Mouse (Mus musculus) c-Kit-negative CD71-positive TER-119-positive erythroid progenitor cells, embryonic 14.5 days (primary cell): ENCODE measurements around the gene Nr1i3.

Experiments used
- DNase-seq: peaks from one replicate; pipeline ENCODE4 v3.0.0-alpha.2; 2013; ENCODE audit warnings: low read depth, low spot score

The Nr1i3 gene

GRCm38 (mm10) chr1:171213801-171214496, at the start of gene Nr1i3:
Gene Nr1i3, plus strand, starts transcription at chr1:171213970.
- no peak for DNase-seq

DNA sequence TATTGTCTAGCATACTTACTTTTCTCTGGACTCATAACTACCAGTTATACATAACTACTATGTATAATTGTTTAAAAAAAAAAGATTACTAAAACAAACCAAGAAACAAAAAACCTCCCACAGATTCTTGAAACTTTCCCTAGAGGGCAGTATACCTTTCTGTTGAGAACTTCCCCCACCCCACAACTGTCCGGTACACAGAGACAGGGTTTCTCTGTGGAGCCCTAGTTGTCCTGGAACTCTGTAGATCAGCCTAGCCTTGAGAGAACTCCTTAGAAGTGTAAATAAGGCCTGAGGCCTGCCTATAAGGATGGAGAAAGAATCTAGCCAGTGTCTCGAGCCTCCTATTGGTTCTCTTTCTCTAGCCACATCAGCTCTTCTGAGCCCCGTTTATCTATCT, 49.5 kb upstream of the Nr1i3 start:
- no peak for DNase-seq

GRCm38 (mm10) chr1:171165629-171166345, 48.0 kb upstream of the Nr1i3 start:
- no peak for DNase-seq

DNA sequence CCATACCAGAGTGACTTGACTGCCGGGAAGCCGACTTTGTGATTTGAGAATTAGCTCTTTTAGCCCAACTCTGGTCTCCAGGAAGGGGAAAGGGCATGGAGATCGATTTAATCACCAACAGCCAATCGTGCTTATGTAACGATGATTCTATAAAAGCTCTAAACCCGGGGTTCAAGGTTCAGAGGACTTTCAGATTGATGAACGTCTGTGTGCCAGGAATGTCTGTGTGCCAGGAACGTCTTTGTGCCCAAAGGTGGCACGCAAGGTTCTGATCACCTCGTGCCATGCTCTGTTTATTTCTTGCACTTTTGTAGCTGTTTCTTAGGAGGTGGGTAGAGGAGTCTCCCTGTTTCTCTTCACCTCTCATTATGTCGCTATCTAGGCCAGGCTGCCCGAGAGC, 44.9 kb upstream of the Nr1i3 start:
- no peak for DNase-seq

- DNase-seq = no peak
These were observed 43.9 kb upstream of the Nr1i3 start for GRCm38 (mm10) chr1:171169913-171170312.

DNA sequence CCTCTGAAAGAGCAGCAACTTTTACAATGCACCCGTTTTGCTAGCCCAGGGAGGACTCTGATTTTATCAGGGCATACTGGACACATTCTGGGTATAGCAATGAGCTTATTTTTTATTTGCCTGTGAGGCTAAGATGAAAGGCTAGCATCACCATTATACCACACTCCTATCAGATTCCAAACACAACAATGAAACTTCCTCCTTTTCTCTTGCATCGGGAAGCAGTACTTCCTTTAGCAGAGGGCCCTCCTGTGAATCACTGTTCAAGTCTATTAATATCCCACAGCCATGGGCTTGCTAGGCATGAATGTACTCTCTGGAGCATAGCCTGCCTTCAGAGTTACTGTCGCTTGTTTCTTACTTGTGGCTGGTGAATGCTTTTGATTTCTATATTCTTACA, 42.6 kb upstream of the Nr1i3 start:
- no peak for DNase-seq

DNA sequence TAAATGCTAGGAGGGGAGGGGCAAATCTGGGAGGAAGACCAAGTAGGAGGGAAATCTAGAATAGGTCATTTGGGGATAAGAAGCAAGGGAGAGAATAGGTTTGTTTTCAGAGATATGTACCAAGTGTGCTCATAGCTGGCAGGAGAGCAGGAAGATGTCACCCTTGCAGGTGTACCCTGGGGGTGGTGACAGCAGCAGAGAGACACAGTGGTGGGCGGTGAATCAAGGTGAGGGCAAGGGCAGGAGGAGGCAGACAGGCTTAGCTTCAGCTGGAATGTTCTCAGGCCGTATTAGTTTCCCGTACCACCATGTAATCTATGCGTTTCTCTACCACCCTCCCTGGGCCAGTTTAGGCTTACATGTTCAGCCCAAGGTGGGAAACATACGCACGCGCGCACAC, 41.0 kb upstream of the Nr1i3 start:
- DNase-seq = no peak

- DNase-seq = no peak
These were observed 34.1 kb upstream of the Nr1i3 start for GRCm38 (mm10) chr1:171179487-171180171.

DNA sequence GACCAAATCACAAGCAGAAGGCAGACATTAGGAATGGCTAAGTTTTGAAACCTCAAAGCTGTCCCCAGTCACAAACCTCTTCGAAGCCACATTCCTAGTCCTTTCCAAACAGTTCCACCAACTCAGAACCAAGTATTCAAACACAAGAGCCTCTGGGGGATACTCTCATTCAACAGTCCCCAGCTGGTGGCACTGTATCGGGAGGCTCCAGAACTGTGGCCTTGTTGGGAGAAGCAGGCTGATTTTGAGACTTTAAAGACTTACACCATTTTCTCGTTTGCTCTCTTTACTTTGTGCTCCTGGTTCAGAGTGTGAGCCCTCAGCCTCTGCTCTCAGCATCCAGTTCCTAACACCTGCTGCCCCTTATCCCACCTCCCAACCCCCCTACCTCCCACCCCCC, 30.7 kb upstream of the Nr1i3 start:
- no peak for DNase-seq

DNA sequence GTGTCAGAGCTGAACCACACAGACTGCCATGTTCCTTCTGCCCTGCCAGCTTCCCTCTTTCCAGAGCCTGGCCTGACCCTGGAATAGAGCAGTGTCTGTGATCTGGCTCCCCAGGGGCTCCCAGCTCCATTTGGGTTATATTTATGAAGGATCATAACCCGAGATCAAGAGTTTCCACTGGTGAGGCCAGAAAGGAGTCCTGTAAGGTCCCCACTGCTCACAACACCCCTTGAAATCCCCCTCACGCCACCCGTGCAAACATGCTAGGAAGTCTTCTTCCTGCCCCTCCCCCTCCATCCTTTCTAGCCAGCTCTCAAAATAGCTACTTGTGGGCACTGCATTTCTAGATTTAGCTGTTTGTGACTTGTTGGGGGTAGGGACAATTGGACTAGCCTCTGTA, 30.1 kb upstream of the Nr1i3 start:
- DNase-seq = no peak

DNA sequence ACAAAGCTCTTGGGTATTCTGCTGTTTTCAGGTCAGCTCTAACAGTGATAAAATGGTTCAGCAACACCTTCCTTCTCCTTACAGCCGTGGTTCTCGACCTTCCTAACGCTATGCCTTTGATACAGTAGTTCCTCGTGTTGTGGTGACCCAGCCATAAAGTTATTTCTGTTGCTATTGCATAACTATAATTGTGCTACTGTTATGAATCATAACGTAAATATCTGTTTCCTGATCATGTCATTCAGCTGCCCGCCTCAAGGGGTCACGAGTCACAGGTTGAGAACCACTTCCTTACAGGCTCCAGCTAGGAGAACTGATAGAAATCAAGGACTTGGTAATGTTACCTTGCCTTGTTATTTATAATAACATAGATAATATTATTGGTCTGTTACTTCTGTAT, 29.5 kb upstream of the Nr1i3 start:
- no peak for DNase-seq

GRCm38 (mm10) chr1:171185655-171186054, 28.1 kb upstream of the Nr1i3 start:
- no peak for DNase-seq

- no peak for DNase-seq
These were observed 25.7 kb upstream of the Nr1i3 start for GRCm38 (mm10) chr1:171187851-171188700.

GRCm38 (mm10) chr1:171189046-171189445, 24.7 kb upstream of the Nr1i3 start:
- DNase-seq = no peak

DNA sequence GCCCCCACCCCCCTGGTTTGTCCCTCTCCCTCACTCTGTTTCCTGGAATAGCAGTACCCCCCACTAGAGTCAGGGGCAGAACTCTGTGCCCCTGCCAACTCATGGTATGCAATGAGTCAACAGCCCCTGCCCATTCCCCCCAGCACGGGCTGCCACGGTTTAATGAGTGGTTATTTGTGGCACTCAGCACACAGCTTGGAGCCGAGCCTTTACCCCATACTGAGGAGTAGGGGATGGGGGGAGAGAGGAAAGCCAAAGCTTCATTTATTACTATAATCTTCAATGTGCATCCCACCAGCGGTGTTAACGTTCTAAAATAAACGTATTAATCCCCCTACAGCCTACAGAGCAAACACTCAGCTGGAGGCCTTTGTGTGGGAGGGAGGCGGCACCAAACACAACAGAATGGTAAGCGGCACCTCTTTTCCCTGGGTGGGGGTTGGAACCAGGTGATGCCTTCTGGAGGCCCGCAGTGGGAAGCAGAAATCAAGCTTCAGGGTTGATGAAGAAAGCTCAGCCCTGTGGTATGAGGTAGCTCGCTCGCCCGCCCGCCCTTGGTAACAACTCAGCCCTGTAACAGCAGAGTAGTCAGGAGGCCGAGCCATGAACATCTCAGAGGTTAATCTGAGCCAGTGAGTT, 24.2 kb upstream of the Nr1i3 start:
- DNase-seq = no peak

DNA sequence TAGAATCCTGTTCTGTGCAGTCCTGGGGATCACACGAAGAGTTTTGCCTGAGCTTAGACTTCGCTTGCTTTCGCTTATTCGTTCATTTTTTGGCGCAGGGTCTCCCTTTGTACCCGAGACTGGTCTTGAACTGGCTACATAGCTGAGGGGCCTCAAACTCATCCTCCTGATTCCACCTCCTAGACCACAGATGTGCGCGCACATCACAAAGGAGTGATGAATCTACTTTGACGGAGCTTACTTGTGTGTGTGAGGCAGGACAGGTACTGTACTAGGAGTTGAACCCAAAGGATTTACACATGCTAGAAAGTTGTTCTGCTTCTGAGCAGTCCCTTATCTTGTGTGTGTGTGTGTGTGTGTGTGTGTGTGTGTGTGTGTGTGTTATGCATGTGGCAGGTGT, 22.9 kb upstream of the Nr1i3 start:
- DNase-seq = no peak

DNA sequence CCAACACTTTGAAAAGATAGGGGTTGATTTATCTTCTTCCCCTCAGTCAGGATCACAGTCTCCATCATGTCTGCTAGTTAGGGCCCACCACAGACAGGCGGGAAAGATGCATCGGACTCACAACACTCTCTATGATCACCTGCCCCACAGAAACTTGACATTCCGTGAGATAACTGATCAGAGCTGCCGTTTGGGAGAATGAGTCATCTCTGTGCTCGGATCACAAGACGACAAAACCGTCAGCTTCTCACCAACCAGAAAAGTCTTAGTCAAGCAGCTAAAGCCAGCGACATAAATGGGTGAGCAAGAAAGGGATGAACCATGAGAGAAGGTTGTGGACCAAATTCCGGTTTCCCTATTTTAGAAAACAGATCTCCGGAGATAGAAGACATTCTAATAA, 21.5 kb upstream of the Nr1i3 start:
- no peak for DNase-seq

GRCm38 (mm10) chr1:171193093-171193840, 20.5 kb upstream of the Nr1i3 start:
- DNase-seq = no peak

DNA sequence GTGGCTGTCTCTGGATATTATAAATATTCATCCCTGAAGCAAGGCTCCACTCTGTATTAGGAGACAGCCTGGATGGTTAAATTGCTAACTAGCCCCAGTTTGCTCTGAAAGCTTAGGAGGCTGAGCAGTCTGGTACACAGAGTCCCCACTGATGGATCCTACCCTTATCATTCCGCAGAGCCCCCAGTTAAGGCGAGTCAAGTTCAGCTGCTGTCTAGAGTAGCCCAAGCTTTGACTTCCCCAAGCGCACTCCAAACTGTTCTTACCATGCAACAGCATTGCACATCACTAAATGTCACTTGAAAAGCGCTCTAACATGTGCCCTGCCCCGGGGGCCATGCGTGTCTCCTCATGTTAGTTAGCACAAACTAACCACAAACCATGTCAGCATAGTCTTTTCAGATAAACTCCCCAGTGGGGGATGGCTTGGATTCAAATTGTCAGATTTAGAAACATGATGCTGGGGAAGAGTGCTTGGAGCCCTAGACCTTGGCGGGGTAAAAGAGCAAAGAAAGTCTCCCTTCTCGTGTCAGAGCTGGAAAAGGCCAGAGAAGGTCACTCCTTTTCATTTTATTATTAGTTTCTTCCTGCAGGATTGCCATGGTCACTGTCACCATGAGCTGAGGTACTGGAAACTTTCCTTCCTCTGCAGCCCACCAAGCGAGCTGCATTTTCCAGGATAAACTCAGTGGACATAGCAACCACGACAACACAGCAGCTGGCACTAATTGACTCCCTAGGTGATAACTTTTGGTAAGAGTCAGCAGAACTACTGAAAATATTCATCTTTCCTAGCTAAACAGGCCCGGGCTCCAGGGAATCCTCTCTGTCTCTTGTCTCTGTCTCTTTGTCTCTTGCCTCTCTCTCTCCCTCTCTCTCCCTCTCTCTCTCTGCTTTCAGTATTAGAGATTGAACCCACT, 19.6 kb upstream of the Nr1i3 start:
- no peak for DNase-seq
